Mouse (Mus musculus) myocyte (in vitro differentiated cells): ENCODE results near the gene Rsph14. TPM values are rescaled to one million over a fixed set of nuclear protein-coding genes. Genes with fewer than 3 reads are reported as not detected.
"Not testable (repeated sequence)": the region's sequence is repeated elsewhere in the genome, so short reads cannot be mapped to it uniquely, and the experiment has no call there.

Experiments used
- H3K27me3 ChIP-seq: one replicate; pipeline ENCODE4 v1.6.1; 2011; ENCODE audit not compliant: control insufficient read depth, insufficient read depth, insufficient read length
- H3K36me3 ChIP-seq: one replicate; pipeline ENCODE4 v1.6.1; 2011; ENCODE audit not compliant: control insufficient read depth, insufficient read depth
- H3K4me2 ChIP-seq: one replicate; pipeline ENCODE4 v1.6.1; 2011; ENCODE audit warnings: low read depth, control low read depth
- H3K4me3 ChIP-seq: one replicate; pipeline ENCODE4 v1.5.1; 2011; ENCODE audit warnings: mild to moderate bottlenecking, control low read depth, moderate library complexity
- H3K79me2 ChIP-seq: one replicate; pipeline ENCODE4 v1.6.1; 2011; ENCODE audit not compliant: control insufficient read depth, insufficient read depth
- H3ac ChIP-seq: one replicate; pipeline ENCODE4 v1.6.1; 2011; ENCODE audit not compliant: control insufficient read depth, insufficient read length
- CEBPB ChIP-seq: IDR thresholded peaks from 2 replicates; pipeline ENCODE4 v1.6.1; 2011; ENCODE audit warnings: mild to moderate bottlenecking, moderate library complexity; ENCODE audit not compliant: poor library complexity, insufficient read depth, severe bottlenecking
- E2F4 ChIP-seq: IDR thresholded peaks from one replicate; pipeline ENCODE4 v1.6.1; 2011; ENCODE audit warnings: mild to moderate bottlenecking, control low read depth, moderate library complexity; ENCODE audit not compliant: insufficient read depth
- MAX ChIP-seq: IDR thresholded peaks from one replicate; pipeline ENCODE4 v1.6.1; 2011; ENCODE audit warnings: low read depth, mild to moderate bottlenecking, control low read depth
- MYOD1 ChIP-seq, 3 experiments: IDR thresholded peaks; one replicate each; pipeline ENCODE4 v1.6.1; 2011; ENCODE audit warnings: control low read depth in 2 of 3, low read depth in 2 of 3, mild to moderate bottlenecking in 2 of 3, moderate library complexity in 1 of 3; ENCODE audit not compliant: insufficient read length in 2 of 3, control insufficient read depth in 1 of 3
- MYOG ChIP-seq, 3 experiments: IDR thresholded peaks; one replicate each; pipeline ENCODE4 v1.6.1; 2011; ENCODE audit warnings: control low read depth in 2 of 3, low read depth in 2 of 3, mild to moderate bottlenecking in 2 of 3; ENCODE audit not compliant: insufficient read length in 2 of 3, control insufficient read depth in 1 of 3, insufficient read depth in 1 of 3
- POLR2A ChIP-seq: IDR thresholded peaks from one replicate; pipeline ENCODE4 v1.6.1; 2011; ENCODE audit warnings: low read depth, mild to moderate bottlenecking, control low read depth, moderate library complexity; ENCODE audit not compliant: insufficient read length
- POLR2AphosphoS2 ChIP-seq: IDR thresholded peaks from one replicate; pipeline ENCODE4 v1.6.1; 2011; ENCODE audit warnings: low read depth, control low read depth; ENCODE audit not compliant: insufficient read length
- REST ChIP-seq: IDR thresholded peaks from one replicate; pipeline ENCODE4 v1.6.1; 2011; ENCODE audit warnings: mild to moderate bottlenecking, control low read depth, moderate library complexity; ENCODE audit not compliant: insufficient read depth, insufficient read length
- SRF ChIP-seq: IDR thresholded peaks from one replicate; pipeline ENCODE4 v1.6.1; 2011; ENCODE audit warnings: low read depth; ENCODE audit not compliant: control insufficient read depth, insufficient read length
- TCF12 ChIP-seq: IDR thresholded peaks from one replicate; pipeline ENCODE4 v1.6.1; 2011; ENCODE audit warnings: mild to moderate bottlenecking, control low read depth; ENCODE audit not compliant: poor library complexity, insufficient read depth, severe bottlenecking
- TCF3 ChIP-seq: IDR thresholded peaks from one replicate; pipeline ENCODE4 v1.6.1; 2011; ENCODE audit warnings: low read depth, control low read depth; ENCODE audit not compliant: insufficient read length
- USF1 ChIP-seq: IDR thresholded peaks from one replicate; pipeline ENCODE4 v1.6.1; 2011; ENCODE audit warnings: low read depth, mild to moderate bottlenecking, control low read depth, moderate library complexity
- polyA plus RNA-seq: library from polyadenylated mRNA; unstranded; fragments of >200 nt; fragmentation: generic; extraction: Trizol; gene quantifications from one replicate; pipeline ENCODE4 v1.2.1, GENCODE M21; 2012; ENCODE audit warnings: missing spikeins

Gene Rsph14
- polyA plus RNA-seq, 1 experiment = not detected

- Histone ChIP-seq H3K36me3 (no peaks in the 10 kb centered on the region), H3K4me2 (no peak overlapping the region), H3K27me3 (no peaks in the 10 kb centered on the region), H3ac (no peak overlapping the region), H3K4me3 (no peak overlapping the region), H3K79me2 (no peaks in the 10 kb centered on the region)
- no peak for TF ChIP-seq MYOG (IDR thresholded peaks at IDR 0.05; ENCODE audit: control insufficient read depth in 1 of 3, insufficient read depth in 1 of 3, insufficient read length in 2 of 3, low read depth in 2 of 3)
- TF ChIP-seq MYOD1 (IDR thresholded peaks at IDR 0.05; ENCODE audit: control insufficient read depth in 1 of 3, insufficient read length in 2 of 3, low read depth in 2 of 3) = no peak
- no peak for TF ChIP-seq REST
- no peak for TF ChIP-seq MAX
- no peak for TF ChIP-seq E2F4
- no peak for TF ChIP-seq POLR2A
- TF ChIP-seq TCF12 = no peak
- TF ChIP-seq USF1 = no peak
- TF ChIP-seq POLR2AphosphoS2 = no peak
- no peak for TF ChIP-seq SRF
- no peak for TF ChIP-seq TCF3
- TF ChIP-seq CEBPB = no peak
Measured at GRCm38 (mm10) chr10:75045831-75046230, 13.4 kb upstream of the Rsph14 start.

GRCm38 (mm10) chr10:75044459-75044858 is 12.1 kb upstream of the Rsph14 start:
- no peak overlapping the region for H3K4me2 ChIP-seq
- TF ChIP-seq MYOG (IDR thresholded peaks at IDR 0.05; ENCODE audit: control insufficient read depth in 1 of 3, insufficient read depth in 1 of 3, insufficient read length in 2 of 3, low read depth in 2 of 3) = no peak
- no peak for TF ChIP-seq USF1
- no peak for TF ChIP-seq MYOD1 (IDR thresholded peaks at IDR 0.05; ENCODE audit: control insufficient read depth in 1 of 3, insufficient read length in 2 of 3, low read depth in 2 of 3)
- no peak for TF ChIP-seq TCF3
- no peak for TF ChIP-seq REST
- no peak overlapping the region for H3K4me3 ChIP-seq
- no peaks in the 10 kb centered on the region for H3K27me3 ChIP-seq
- no peaks in the 10 kb centered on the region for H3K79me2 ChIP-seq
- H3K36me3 ChIP-seq = no peaks in the 10 kb centered on the region
- no peak overlapping the region for H3ac ChIP-seq

DNA sequence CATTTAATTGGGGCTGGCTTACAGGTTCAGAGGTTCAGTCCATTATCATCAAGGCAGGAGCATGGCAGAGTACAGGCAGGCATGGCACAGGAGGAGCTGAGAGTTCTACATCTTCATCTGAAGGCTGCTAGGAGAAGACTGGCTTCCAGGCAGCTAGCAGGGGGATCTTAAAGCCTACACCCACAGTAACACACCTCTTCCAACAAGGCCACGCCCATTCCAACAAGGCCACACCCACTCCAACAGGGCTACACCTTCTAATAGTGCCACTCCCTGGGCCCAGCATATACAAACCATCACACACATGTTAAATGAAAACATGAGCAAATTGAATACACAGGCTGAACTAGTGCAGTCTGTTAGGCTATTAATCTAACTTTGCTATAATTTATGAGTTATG is 9.7 kb upstream of the Rsph14 start:
- H3K36me3 ChIP-seq, H3K27me3 ChIP-seq, H3K4me3 ChIP-seq, H3K4me2 ChIP-seq, H3ac ChIP-seq, H3K79me2 ChIP-seq: not testable (repeated sequence)

- no peaks in the 10 kb centered on the region for H3K27me3 ChIP-seq
- no peaks in the 10 kb centered on the region for H3K79me2 ChIP-seq
- H3ac ChIP-seq = no peak within 1 kb of the TSS
- peak within 1 kb of the TSS; percentile 14 for H3K4me3 ChIP-seq
- H3K36me3 ChIP-seq = no peaks in the 10 kb centered on the region
- TF ChIP-seq MYOG (IDR thresholded peaks at IDR 0.05; ENCODE audit: control insufficient read depth in 1 of 3, insufficient read depth in 1 of 3, insufficient read length in 2 of 3, low read depth in 2 of 3) (no peak), TCF3 (no peak), POLR2A (no peak)
- H3K4me2 ChIP-seq = peak within 1 kb of the TSS; percentile 87
Measured at GRCm38 (mm10) chr10:75036883-75037379, 4.5 kb upstream of the Rsph14 start, which contains the start of gene Rab36. Gene Rab36 (plus strand): TSS chr10:75037058.

- Histone ChIP-seq H3K4me2 (no peak overlapping the region), H3K27me3 (no peaks in the 10 kb centered on the region), H3K79me2 (no peaks in the 10 kb centered on the region), H3ac (no peak overlapping the region), H3K4me3 (no peak overlapping the region), H3K36me3 (no peaks in the 10 kb centered on the region)
- TF ChIP-seq CEBPB (no peak), POLR2AphosphoS2 (no peak), POLR2A (no peak), MYOD1 (IDR thresholded peaks at IDR 0.05; ENCODE audit: control insufficient read depth in 1 of 3, insufficient read length in 2 of 3, low read depth in 2 of 3) (no peak), E2F4 (no peak), TCF3 (no peak), REST (no peak)
Measured at GRCm38 (mm10) chr10:75031345-75032114, 856 bp downstream of the Rsph14 start.

DNA sequence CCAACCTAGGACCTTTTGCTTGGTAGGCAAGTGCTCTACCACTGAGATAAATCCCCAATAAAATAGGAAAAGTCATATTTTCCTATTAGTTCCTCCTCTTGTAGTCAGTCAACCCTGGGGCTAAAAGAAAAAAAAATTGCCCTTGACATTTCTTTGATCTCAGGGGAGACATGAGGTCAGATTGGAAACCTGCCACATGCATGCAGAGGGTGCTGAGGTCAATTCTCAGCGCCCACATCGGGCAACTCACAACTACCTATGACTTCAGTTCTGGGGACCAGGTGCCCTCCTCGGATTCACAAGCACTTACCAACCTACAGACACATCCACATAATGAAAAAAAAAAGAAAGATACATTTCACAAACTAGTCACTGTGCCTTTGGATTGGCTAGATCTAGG is 2.2 kb downstream of the Rsph14 start:
- Histone ChIP-seq H3K4me2 (no peak overlapping the region), H3ac (no peak overlapping the region), H3K4me3 (no peak overlapping the region), H3K79me2 (no peaks in the 10 kb centered on the region), H3K36me3 (no peaks in the 10 kb centered on the region), H3K27me3 (no peaks in the 10 kb centered on the region)
- TF ChIP-seq MYOD1 (IDR thresholded peaks at IDR 0.05; ENCODE audit: control insufficient read depth in 1 of 3, insufficient read length in 2 of 3, low read depth in 2 of 3) (no peak), SRF (no peak), TCF3 (no peak), POLR2A (no peak), TCF12 (no peak), MYOG (IDR thresholded peaks at IDR 0.05; ENCODE audit: control insufficient read depth in 1 of 3, insufficient read depth in 1 of 3, insufficient read length in 2 of 3, low read depth in 2 of 3) (no peak)
